Mouse (Mus musculus): Measurements from ENCODE around the gene Gm20894. TPM values are rescaled to one million over a fixed set of nuclear protein-coding genes. Genes with fewer than 3 reads are reported as not detected.

Gm20894 gene
- total RNA-seq (2023; ENCODE audit: inconsistent age), result not detected in 4 replicates

DNA sequence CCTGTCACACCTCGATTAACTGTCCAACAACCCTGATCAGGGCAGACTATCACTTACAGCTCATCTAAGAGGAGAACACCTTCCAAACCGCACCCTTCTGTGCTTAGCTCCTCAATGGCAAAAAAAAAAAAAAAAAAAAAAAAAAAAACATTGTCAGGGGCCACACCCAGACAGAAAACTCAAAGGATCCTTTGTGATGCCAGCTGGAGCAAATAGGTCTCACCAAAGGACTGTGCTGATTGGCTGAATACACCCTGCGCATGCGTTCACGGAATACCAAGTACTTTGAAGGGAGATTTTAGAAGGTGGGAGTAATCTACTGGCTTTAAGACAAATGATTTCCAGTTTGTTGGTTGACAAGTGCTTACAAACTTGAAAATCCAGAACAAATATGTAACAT lies at the start of gene Gm20894:
Gene Gm20894 (minus strand): TSS at position 101 of the 400 bp plus-strand sequence.

